Mouse (Mus musculus): ENCODE measurements around the gene Dnah5.

- TF ChIP-seq CTCF (IDR thresholded peaks at IDR 0.05; ENCODE audit: extremely low read depth, insufficient read depth, insufficient read length, insufficient replicate concordance) (no peak), POLR2A (IDR thresholded peaks at IDR 0.05; ENCODE audit: low read depth, low read length) (no peak)
Measured at GRCm38 (mm10) chr15:28154822-28155501, 48.6 kb upstream of the Dnah5 start.

Data from spleen, adult 2 months (tissue).